Mouse (Mus musculus) embryonic facial prominence, embryonic 12.5 days (tissue): ENCODE results near the gene Fam71e2. TPM values are rescaled to one million over a fixed set of nuclear protein-coding genes. Genes with fewer than 3 reads are reported as not detected.
A peak's percentile ranks its signal among the peaks of the same experiment; 100 is the strongest.

Experiments
- ATAC-seq: fragments of 200-750 bp; cut with Nextera tagmentation; 2 replicates; pipeline ENCODE4 v1.8.0; 2017; ENCODE audit not compliant: insufficient number of reproducible peaks, insufficient read depth, low FRiP score, low TSS enrichment
- H3K27ac ChIP-seq: fragments of 300-500 bp; sonication (generic); 2 replicates; pipeline ENCODE4 v1.5.1; 2016; ENCODE audit warnings: mild to moderate bottlenecking
- H3K27me3 ChIP-seq: fragments of 300-500 bp; sonication (generic); 2 replicates; pipeline ENCODE4 v1.6.1; 2016; ENCODE audit warnings: mild to moderate bottlenecking, moderate library complexity
- H3K36me3 ChIP-seq: fragments of 300-500 bp; sonication (generic); 2 replicates; pipeline ENCODE4 v1.6.1; 2016; ENCODE audit warnings: mild to moderate bottlenecking
- H3K4me1 ChIP-seq: fragments of 300-500 bp; sonication (generic); 2 replicates; pipeline ENCODE4 v1.6.1; 2016
- H3K4me2 ChIP-seq: fragments of 300-500 bp; sonication (generic); replicated peaks from 2 replicates; pipeline ENCODE4 v1.6.1; 2016; ENCODE audit warnings: mild to moderate bottlenecking, moderate library complexity
- H3K4me3 ChIP-seq: fragments of 300-500 bp; sonication (generic); 2 replicates; pipeline ENCODE4 v1.5.1; 2016; ENCODE audit warnings: mild to moderate bottlenecking
- H3K9ac ChIP-seq: fragments of 300-500 bp; sonication (generic); 2 replicates; pipeline ENCODE4 v1.6.1; 2016; ENCODE audit warnings: mild to moderate bottlenecking, moderate library complexity
- H3K9me3 ChIP-seq: fragments of 300-500 bp; sonication (generic); 2 replicates; pipeline ENCODE4 v1.6.1; 2016; ENCODE audit warnings: mild to moderate bottlenecking, moderate library complexity
- WGBS: fragments of 180-500 bp; shearing (Covaris S2); methylation state at CpG from one replicate; pipeline ENCODE4 v1.1.7; 2016; 5-methylcytosine and 5-hydroxymethylcytosine counted together
- polyA plus RNA-seq: library from polyadenylated mRNA; unstranded; fragments of >200 nt; fragmentation: Nextera tagmentation; extraction: Ambion mirVana; gene quantifications from 2 replicates; pipeline ENCODE4 v1.2.1, GENCODE M21; 2016

Fam71e2 gene
- polyA plus RNA-seq, 1 experiment from 2014 or later: not detected

DNA sequence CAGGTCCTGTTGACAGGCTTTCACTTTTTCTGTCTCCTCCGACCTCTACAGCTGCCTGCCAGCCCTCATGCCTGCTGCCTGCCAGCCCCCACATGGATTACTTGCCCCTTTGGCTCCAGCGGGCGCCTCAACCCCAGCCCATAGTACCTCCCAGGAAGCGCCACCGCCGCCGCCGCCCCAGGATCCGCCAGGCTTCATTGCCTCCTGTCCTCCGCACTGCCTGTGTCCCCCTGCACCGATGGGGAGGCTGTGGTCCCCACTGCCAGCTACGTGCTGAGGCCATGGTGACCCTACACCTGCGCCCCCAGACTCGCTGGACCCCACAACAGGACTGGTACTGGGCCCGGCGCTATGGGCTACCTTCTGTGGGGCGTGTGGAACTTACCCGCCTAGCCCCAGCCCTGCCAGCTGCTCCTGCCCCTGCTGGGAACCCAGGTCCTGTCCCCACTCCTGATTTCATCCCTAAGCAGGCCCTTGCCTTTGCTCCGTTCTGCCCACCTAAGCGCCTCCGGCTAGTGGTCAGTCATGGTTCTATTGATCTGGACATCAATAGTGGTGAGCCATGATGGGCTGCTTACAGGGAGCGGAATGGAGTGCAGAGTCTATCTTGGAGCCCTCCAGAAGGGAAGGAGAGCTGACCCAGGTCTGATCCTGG is 24.6 kb downstream of the Fam71e2 start:
- no peak overlapping the region for H3K4me3 ChIP-seq
- no peaks in the 10 kb centered on the region for H3K9me3 ChIP-seq
- H3K27me3 ChIP-seq: no peaks in the 10 kb centered on the region
- peaks cover 50% of the 10 kb centered on the region for H3K36me3 ChIP-seq
- H3K4me2 ChIP-seq: no peak overlapping the region
- H3K9ac ChIP-seq: no peak overlapping the region
- 88% methylated on average over 22 of the region's 22 CpGs for WGBS
- no peak; the same call in 1 of the 2 replicates for ATAC-seq
- peaks cover 15% of the 10 kb centered on the region for H3K4me1 ChIP-seq
- H3K27ac ChIP-seq: no peak overlapping the region

DNA sequence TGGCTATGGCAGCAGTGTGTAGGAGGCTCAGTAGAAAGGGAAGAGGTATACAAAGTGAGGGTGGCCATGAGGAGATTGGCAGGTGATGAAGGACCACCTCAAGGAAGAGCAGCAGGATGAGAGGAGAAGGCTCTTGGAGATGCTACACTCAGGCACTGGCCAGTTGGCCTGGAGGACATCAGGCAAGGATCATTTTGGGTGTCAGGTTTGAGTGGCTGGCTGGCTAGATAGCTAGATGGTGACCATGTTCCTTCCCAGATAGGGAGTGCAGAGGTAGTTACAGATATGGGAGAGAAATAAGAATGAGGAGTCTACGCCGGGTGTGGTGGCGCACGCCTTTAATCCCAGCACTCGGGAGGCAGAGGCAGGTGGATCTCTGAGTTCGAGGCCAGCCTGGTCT is 26.2 kb downstream of the Fam71e2 start:
- Histone ChIP-seq H3K9ac (no peak overlapping the region), H3K36me3 (peaks cover 50% of the 10 kb centered on the region), H3K27me3 (no peaks in the 10 kb centered on the region), H3K4me3 (no peak overlapping the region), H3K27ac (no peak overlapping the region), H3K4me1 (peaks cover 18% of the 10 kb centered on the region), H3K4me2 (no peak overlapping the region), H3K9me3 (no peaks in the 10 kb centered on the region)
- 95% methylated on average over 6 of the region's 6 CpGs for WGBS
- no peak for ATAC-seq

DNA sequence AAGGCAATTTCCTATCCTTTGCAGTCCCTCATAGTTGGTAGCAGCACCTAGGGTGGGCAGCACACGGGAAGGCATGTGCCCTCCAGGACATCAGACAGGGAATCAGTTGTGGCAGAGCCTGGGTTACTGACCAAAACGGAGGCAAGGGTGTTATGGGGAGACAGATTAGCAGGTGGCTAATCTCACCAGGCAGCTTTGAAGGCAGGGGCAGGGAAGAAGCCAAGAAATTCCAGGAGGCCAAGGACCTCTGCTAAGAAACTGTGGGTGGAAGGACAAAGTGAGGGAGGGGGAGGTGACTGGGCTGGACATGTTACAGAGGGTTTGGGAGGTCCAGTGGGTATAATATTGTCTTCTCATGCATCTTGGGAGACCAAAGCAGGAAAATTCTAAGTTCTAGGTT is 27.7 kb downstream of the Fam71e2 start:
- peaks cover 24% of the 10 kb centered on the region for H3K4me1 ChIP-seq
- H3K4me2 ChIP-seq: no peak overlapping the region
- no peak overlapping the region for H3K27ac ChIP-seq
- H3K9ac ChIP-seq: no peak overlapping the region
- H3K27me3 ChIP-seq: no peaks in the 10 kb centered on the region
- no peak for ATAC-seq
- no peaks in the 10 kb centered on the region for H3K9me3 ChIP-seq
- peaks cover 50% of the 10 kb centered on the region for H3K36me3 ChIP-seq
- WGBS: 77% methylated on average over 2 of the region's 2 CpGs
- no peak overlapping the region for H3K4me3 ChIP-seq

DNA sequence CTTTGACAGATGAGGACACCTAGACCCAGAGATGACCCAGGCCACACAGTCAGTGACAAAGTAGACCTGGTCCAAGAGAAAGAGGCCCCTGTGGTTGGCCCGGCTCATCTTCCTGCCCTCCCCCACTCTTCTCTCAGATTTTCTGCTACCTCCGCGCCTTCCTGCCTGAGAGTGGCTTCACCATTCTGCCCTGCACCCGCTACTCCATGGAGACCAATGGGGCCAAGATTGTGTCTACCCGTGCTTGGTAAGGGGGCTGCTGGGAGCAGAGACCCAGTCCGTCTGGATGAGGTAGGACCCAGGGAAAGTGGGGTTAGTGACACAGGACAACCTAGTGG is 28.7 kb downstream of the Fam71e2 start:
- 92% methylated on average over 6 of the region's 6 CpGs for WGBS
- peaks cover 50% of the 10 kb centered on the region for H3K36me3 ChIP-seq
- no peak overlapping the region for H3K4me3 ChIP-seq

DNA sequence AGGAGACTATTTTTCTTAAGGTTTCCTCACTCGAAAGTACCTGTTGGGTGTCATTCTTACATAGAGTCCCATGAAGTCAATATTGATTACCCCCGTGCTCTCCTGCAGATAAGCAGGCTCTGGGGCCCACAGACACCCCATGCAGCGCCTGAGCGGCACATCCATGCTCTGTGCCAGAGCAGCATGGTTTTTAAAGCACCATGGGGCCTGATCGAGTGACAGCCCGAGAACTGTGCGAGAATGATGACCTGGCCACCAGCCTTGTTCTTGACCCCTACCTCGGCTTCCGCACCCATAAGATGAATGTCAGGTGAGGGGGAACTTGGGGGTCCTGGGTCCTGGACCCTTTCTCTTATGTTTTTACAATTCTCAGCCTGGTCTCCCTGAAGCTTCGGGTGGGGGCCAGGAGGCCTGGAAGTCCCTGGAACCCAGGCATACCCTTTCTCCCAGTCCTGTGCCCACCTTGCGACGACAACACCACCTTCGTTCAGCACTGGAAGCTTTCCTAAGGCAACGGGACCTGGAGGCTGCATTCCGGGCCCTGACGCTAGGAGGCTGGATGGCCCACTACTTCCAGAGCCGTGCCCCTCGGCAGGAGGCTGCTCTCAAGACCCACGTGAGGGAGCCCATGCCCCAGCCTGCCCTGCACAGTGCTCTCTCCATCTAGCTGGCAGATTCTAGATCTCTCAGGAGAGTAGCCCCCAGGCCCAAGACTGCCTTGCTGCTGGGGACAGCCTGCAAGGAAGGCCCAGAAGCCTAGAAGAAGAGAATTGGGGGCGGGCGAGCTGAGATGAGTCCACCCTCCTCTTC is 29.2 kb downstream of the Fam71e2 start:
- peak overlapping the region; percentile 73; the same call in 1 of the 2 replicates for H3K4me3 ChIP-seq
- WGBS: 86% methylated on average over 21 of the region's 21 CpGs
- ATAC-seq: no peak
- peak overlapping the region; percentile 85 for H3K4me2 ChIP-seq
- no peaks in the 10 kb centered on the region for H3K27me3 ChIP-seq
- peak overlapping the region; percentile 77; the same call in 1 of the 2 replicates for H3K9ac ChIP-seq
- peaks cover 47% of the 10 kb centered on the region for H3K36me3 ChIP-seq
- H3K4me1 ChIP-seq: peaks cover 24% of the 10 kb centered on the region
- no peak overlapping the region for H3K27ac ChIP-seq
- no peaks in the 10 kb centered on the region for H3K9me3 ChIP-seq

More for the DNA sequence above, 28.7 kb downstream of the Fam71e2 start:
- ATAC-seq: no peak
- Histone ChIP-seq H3K27ac (no peak overlapping the region), H3K4me1 (peaks cover 24% of the 10 kb centered on the region), H3K27me3 (no peaks in the 10 kb centered on the region), H3K4me2 (no peak overlapping the region), H3K9me3 (no peaks in the 10 kb centered on the region), H3K9ac (no peak overlapping the region)

DNA sequence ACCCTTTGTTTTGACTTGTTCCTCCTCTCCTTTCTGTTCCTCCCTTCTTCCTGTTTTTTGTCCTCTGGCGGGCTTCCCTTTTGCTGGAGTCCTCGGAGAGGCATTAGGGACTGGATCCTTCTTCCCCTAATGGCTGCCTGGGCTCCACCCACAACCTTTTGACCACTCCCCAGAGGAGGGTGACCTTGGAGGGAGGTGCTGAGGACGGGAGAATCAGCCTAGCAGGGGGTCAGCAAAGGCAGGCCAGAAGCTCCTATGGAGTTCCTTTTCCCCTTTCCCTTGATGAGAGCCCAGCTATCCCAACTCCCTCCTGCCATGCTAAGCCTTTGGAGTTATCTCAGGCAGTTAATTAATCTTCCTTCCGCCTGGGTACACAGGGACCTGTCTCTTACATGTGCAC is 30.0 kb downstream of the Fam71e2 start:
- Histone ChIP-seq H3K4me2 (peak overlapping the region; percentile 85), H3K27me3 (no peaks in the 10 kb centered on the region), H3K36me3 (peaks cover 39% of the 10 kb centered on the region), H3K27ac (peak overlapping the region; percentile 90), H3K9ac (peak overlapping the region; percentile 77), H3K9me3 (no peaks in the 10 kb centered on the region), H3K4me3 (peak overlapping the region; percentile 73), H3K4me1 (peaks cover 24% of the 10 kb centered on the region)
- ATAC-seq: no peak
- 6% methylated on average over 4 of the region's 4 CpGs for whole genome bisulfite sequencing

DNA sequence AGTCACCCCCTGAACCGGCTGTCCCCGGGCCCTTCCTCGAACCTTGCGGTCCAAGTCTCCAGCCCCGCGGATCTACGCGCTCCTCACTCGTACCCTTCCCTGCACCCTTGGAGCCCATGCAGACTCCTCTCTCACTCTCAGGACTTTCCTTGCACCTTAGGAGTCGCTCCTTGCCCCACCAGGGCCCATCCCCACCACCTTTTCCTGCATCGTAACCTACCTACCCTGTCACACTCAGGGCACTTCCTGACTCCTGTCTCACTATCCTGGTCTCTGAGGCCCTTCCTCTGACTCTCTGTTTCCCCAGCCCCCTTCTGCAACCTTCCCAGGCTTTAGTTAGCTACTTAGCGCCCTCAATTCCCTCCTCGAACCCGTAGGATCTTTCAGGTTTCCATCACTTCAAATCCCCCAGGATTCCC is 30.8 kb downstream of the Fam71e2 start:
- Histone ChIP-seq H3K36me3 (peaks cover 31% of the 10 kb centered on the region), H3K4me3 (peak overlapping the region; percentile 73), H3K4me1 (peaks cover 24% of the 10 kb centered on the region), H3K4me2 (peak overlapping the region; percentile 85), H3K27ac (peak overlapping the region; percentile 90), H3K9me3 (no peaks in the 10 kb centered on the region), H3K9ac (peak overlapping the region; percentile 77), H3K27me3 (no peaks in the 10 kb centered on the region)
- under 1% methylated on average over 14 of the region's 14 CpGs for WGBS
- peak; percentile 16; the same call in 1 of the 2 replicates for ATAC-seq

DNA sequence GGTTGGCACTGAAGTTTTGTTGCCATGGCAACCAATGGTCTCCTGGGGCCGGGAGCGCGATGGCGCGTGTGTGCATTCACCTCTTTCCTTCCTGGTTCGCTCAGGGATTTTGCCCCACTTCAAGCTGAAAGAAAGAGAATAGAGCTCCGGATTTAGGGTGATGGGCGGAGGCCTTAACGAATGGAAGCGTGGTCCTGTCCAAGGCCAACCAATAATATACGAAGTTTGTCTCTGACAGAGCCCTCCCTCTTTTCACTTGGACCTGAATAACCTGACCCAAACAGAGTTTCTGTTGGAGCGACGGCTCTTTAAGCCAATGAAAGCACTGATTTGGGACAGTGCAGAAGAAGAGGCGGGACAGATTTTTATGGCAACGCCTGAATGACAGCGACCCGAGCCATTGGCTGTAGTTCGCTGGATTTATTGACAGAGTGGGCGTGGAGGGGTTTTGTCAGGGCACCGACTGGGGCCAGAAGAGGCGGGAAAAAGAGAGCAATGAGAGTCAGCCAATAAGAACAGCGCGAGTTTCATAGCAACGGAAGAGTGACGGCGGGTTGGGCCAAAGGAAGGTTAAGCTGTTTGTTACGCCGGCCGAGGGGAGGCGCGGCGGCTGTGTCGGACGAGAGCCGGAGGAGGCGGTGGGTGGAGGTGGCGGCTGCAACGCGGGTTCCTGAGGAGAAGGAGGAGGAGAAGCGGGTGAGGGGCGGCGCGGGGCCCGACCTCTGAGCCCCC is 31.4 kb downstream of the Fam71e2 start, which contains the start of gene Kmt5c:
Gene Kmt5c (plus strand): TSS at position 572 of the 732 bp plus-strand sequence.
- Histone ChIP-seq H3K27ac (peak within 1 kb of the TSS; percentile 90), H3K4me1 (peaks cover 24% of the 10 kb centered on the region), H3K4me2 (peak within 1 kb of the TSS; percentile 85), H3K36me3 (peaks cover 28% of the 10 kb centered on the region), H3K27me3 (no peaks in the 10 kb centered on the region), H3K9ac (peak within 1 kb of the TSS; percentile 77), H3K4me3 (peak within 1 kb of the TSS; percentile 73), H3K9me3 (no peaks in the 10 kb centered on the region)
- WGBS: under 1% methylated on average over 39 of the region's 44 CpGs
- ATAC-seq: peak; percentile 98

DNA sequence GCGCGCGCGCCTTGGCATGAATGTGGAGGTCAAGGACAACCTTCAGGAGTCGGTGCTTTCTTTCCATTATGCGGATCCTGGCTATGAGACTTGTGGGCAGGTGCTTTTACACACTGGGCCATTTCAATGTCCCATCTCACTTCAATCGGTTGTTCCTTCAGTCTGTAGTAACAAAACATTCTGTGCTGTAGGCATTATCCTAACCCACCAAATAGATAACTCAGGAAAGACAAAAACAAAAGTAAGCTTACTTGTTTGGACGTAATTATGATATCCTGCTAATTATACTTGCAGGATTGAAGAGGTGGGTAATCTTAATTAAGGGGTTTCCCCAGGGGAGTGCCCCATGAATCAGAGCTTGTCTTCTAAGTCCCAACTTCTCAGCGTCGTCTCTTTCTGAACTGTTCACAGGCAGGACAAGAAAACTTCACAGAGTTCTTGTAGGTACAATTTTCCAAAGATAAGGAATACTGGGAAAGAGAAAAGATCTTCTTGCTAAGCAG is 32.0 kb downstream of the Fam71e2 start:
- Histone ChIP-seq H3K9ac (peak overlapping the region; percentile 17; the same call in 1 of the 2 replicates), H3K27ac (peak overlapping the region; percentile 69), H3K9me3 (no peaks in the 10 kb centered on the region), H3K36me3 (peaks cover 22% of the 10 kb centered on the region), H3K4me1 (peaks cover 24% of the 10 kb centered on the region), H3K4me3 (peak overlapping the region; percentile 73), H3K27me3 (no peaks in the 10 kb centered on the region), H3K4me2 (peak overlapping the region; percentile 49)
- 46% methylated on average over 10 of the region's 10 CpGs for WGBS
- no peak for ATAC-seq

DNA sequence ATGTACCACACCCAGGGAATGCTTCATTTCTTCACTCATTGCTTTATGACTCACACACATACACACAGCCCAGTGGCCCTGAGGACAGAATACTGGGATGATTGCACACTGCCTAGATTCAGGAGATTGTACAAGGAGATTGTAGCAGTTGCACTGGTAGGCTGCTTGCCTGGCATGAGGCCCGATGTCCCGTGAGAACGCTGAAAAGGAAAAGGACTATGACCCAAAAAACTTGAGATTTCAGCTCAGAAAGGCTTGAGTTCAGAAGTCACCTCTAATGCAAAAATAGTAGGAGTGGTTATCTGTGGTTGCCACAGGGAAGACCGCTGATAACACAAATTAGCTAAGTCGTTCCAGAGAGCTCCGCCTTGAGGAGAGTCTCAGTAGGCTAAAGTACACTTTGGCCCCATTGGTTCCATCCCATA is 38.1 kb downstream of the Fam71e2 start:
- Histone ChIP-seq H3K4me1 (no peaks in the 10 kb centered on the region), H3K27me3 (no peaks in the 10 kb centered on the region)

DNA sequence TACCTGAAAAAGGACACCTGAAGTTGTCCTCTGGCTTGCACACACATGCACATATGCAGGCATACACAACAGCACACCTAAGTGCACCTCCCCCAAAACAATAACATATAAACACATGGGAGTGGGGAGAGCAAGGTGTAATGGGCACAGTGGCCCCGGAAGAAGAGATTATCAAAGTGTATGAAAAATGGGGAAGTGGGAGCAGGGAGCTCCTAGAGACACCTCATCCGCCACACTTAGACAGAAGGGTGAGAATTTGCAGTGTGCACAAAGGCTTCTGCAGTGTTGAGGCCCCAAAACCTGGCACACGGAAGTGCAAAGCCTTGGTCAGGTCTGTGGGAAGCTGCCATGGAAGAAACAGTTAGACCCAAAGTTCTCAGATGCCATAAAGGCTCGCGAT is 40.0 kb downstream of the Fam71e2 start:
- no peak overlapping the region for H3K27ac ChIP-seq
- no peak overlapping the region for H3K4me3 ChIP-seq
- H3K27me3 ChIP-seq: no peaks in the 10 kb centered on the region
- 84% methylated on average over 5 of the region's 5 CpGs for WGBS
- no peak for ATAC-seq
- H3K9ac ChIP-seq: no peak overlapping the region
- H3K4me1 ChIP-seq: no peaks in the 10 kb centered on the region
- H3K9me3 ChIP-seq: no peaks in the 10 kb centered on the region
- no peak overlapping the region for H3K4me2 ChIP-seq
- no peaks in the 10 kb centered on the region for H3K36me3 ChIP-seq

More for the DNA sequence above, 38.1 kb downstream of the Fam71e2 start:
- H3K4me2 ChIP-seq: no peak overlapping the region
- WGBS: 69% methylated on average over 6 of the region's 6 CpGs
- no peak overlapping the region for H3K27ac ChIP-seq
- H3K36me3 ChIP-seq: no peaks in the 10 kb centered on the region
- H3K4me3 ChIP-seq: no peak overlapping the region
- ATAC-seq: no peak
- no peak overlapping the region for H3K9ac ChIP-seq
- H3K9me3 ChIP-seq: no peaks in the 10 kb centered on the region
